Mouse (Mus musculus) cerebellum, adult 8-10 months (tissue): ENCODE data around the gene Nop53.

ENCODE experiments used
- DNase-seq: peaks from one replicate; pipeline ENCODE4 v3.0.0; 2022

Nop53 gene

DNA sequence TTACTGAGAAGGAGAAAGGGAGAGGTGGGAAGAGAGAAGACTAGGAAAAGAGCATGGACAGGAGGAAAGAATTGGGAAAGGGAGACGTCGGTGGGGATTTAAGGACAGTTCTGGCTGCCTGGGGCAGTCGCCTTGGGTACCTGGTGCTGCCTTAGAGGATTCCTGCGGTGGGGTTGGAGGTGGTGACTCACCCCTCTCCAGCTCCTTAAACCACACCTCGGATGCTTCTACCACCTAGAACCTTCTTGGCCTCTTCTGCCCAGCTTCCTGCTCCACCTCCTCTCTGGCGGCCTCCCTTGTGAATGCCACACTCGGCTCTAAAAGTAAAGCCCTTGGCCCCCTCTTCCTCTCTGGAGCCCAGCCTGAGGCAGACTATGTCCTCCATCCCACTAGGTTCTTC, 9.6 kb upstream of the Nop53 start:
- DNase-seq = no peak

DNA sequence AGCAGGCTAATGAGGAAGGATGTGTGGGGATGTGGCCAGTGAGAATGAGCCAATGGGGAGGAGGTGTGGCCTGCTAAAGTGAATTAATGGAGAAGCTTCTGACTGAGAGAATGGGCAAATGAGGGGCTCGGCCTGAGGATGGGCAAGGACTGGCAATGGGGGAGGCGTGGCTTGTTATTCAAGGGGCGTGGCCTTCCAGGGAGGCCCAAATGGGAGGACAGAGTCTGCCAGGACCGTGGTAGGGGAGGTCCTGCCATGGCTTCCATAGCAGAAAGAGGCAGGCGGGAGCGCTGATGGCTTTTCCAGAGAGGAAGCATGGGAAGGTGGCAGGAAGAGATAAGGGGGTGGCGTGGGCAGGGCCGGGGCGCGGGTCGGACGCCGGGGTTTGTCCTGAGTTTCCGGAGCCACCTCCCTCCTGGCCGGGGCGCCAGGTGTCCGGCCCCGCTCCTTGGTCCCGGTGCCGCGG, 9.1 kb upstream of the Nop53 start:
- DNase-seq = no peak

GRCm38 (mm10) chr7:15954436-15954835, 8.6 kb upstream of the Nop53 start:
- DNase-seq = no peak

DNA sequence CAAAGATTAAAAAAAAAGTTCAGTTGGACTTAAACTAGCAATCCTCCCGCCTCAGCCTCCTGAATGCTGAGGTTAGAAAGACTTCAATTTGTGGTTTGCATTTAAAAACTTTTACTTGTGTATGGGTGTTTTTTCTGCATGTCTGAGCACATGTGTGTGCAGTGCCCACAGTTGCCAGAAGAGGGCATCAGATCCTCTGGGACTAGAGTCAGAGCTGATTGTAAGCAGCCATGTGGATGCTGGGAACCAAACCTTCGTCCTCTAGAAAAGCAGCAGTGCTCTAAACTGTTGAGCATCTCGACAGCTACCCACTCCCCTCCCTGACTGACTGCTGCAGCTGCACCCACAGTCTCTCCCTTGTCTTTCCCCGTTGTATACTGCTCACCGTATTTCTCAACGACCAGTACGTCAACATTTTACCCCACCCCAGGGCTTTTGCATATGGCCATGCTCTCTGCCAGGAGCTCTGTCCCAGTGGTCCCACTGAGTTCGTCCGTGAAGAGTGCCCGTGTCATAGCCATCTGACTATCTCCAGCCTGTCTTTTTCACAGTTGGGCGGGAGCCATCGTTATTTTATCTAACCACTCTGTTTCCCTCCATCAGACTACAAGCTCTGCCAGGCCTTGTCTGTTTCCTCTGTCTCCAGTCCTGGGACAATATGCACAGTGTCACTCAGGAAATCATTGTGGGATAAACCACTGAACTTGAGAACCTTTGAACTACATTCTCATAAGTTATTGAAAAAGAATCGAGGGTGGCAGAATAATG, 7.6 kb upstream of the Nop53 start:
- no peak for DNase-seq

DNA sequence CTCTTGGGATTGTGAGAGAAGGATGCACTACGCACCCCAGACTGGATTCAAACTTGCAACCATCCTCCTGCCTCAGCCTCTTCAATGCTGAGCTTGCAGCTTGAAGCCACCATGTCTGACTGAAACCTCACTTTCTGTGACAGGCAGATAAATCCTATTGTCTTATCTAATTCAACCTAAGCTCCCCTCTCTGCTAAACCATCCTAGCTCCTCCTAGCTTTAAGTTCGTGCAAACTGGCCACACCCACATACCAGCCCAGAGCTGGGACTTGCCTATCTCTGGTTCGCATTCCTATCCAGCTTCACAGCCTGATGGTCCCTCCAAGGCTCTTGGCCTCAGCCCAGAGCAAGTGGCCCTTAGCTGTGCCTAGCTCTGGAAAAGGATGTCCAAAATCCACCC, 6.5 kb upstream of the Nop53 start:
- DNase-seq = no peak

DNA sequence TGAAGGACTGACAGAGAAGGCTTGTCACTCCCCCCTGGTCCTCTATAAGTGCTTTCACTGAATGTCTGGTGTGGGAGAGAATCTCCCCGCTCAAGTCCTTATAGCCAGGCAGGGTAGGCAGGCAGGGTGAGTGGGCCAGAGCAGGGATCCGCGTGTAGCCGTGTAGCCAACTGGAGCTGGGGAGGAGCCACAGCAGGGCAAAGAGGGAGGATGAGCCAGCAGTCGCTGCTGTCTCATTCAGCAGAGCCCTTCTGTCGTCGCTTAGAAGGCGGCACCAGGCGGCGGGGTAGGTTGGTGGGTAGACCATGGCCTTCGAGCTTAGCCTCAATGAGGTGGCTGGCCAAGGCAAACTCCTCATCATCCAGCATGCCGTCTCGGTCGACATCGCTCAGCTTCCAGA, 4.1 kb upstream of the Nop53 start:
- no peak for DNase-seq

GRCm38 (mm10) chr7:15949216-15949790, 3.4 kb upstream of the Nop53 start:
- DNase-seq = no peak

GRCm38 (mm10) chr7:15948381-15948941, 2.6 kb upstream of the Nop53 start:
- DNase-seq = peak; percentile 80

- DNase-seq = no peak
Observed at GRCm38 (mm10) chr7:15947653-15948260, 1.9 kb upstream of the Nop53 start.

DNA sequence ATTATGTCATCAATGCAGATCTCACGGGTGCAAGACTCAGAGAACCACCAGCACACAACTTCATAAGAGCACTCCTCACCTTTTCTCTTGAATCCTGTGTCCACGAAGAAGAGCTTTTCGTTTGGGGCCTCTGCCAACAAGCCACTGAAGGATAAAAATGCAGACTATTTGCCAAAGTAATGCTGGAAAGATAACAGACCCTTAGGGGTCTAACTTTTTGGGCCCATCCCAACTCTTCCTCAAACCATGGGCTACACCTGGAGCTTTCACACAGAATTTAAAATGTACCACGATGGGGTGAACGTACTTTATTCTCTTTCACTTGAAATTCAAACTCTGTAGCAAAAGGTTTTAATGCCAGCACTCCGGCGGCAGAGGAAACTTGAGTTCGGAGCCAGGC, 663 bp downstream of the Nop53 start:
- no peak for DNase-seq

- no peak for DNase-seq
Observed at GRCm38 (mm10) chr7:15944311-15944710, 1.6 kb downstream of the Nop53 start.

- no peak for DNase-seq
Observed at GRCm38 (mm10) chr7:15938621-15939020, 7.3 kb downstream of the Nop53 start.

GRCm38 (mm10) chr7:15937491-15937890, 8.4 kb downstream of the Nop53 start:
- DNase-seq = no peak

- DNase-seq = no peak
Observed at GRCm38 (mm10) chr7:15933437-15934359, 12.2 kb downstream of the Nop53 start.

GRCm38 (mm10) chr7:15931635-15932034, 14.2 kb downstream of the Nop53 start:
- no peak for DNase-seq

- no peak for DNase-seq
Observed at GRCm38 (mm10) chr7:15930543-15930942, 15.3 kb downstream of the Nop53 start.

DNA sequence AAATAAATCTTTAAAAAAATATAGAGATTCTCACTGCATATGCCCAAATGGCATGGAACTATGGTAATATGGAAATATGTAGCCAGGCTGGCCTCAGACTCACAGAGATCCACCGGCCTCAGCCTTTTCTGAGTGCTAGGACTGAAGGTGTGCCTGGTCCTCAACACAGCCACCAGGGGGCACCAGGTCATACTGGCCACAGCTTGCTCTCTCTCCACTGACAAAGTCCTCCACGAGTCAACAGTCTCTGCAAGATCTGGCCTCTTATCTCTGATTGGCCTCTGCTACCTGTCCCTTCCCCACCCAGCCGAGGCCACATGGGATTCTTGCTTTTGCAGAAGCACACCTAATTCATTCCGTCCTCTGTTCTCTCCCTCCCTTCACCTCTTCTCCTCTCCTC, 16.0 kb downstream of the Nop53 start:
- DNase-seq = no peak

DNA sequence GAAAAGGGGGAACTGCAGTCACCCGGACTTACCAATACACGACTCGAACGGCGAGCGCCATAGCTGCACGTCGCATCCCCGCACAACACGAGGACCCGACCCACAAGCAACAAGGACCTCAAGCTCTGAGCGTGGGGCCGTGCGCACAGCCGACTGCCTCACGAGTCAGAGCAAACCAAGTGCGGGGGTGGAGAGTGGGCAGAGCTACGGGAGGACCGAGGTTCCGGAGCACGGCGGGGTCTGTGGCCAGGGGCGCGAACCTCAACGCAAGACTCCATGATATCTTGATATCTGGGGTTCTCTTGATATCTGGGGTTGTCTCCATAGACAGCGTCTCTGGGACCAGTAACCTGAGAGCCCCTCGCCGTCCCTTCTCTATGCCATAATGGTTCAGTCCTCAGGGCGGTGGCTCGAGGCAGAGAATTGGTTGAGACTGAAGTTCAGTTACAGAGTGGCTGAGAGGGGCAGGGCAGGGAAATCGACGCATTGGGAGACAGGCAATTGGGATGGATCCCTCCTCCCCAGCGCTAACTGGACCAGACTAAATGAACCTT, 23.6 kb downstream of the Nop53 start, which contains the start of gene Selenow:
Selenow (minus strand) TSS at position 183 of the 554 bp plus-strand sequence.
- DNase-seq = peak; percentile 94

DNA sequence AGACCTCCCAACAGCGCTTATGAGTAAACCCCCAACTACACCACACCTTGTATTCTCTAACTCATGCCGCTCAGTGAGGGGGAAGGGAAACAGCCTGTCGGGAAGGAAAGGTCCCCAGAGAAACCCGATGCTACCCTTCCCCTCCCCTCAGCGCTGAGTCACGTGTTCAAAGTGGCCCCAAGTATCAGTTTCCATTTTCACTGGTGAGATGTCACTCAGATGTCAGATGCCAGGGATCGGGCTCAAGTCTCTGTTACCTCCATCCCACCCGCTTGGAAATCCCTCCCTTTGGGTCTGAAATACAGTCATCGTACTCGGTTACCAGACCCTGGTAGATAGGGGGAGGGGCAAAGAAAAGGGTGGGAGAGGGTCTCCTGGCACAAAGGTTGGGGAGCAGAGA, 24.1 kb downstream of the Nop53 start:
- DNase-seq = peak; percentile 44

- DNase-seq = no peak
Observed at GRCm38 (mm10) chr7:15920645-15921190, 25.2 kb downstream of the Nop53 start.

DNA sequence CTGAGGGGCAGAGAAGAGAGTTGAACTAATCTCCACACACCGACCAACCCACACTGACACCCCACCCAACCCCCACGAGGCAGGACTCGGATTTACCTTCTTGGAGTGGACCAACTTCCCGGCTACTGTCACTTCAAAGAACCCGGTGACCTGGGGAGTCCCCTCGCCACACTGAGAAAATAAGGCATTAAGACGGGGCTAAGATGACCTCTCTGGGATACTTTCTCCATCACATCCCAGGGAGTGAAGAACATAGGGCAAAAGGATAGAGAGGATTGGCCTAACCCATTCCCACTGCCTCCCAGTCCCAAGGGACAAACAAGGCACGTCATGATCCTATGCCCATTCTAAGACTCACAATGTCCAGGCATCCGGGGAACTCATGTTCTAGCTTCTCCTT, 25.9 kb downstream of the Nop53 start:
- no peak for DNase-seq

DNA sequence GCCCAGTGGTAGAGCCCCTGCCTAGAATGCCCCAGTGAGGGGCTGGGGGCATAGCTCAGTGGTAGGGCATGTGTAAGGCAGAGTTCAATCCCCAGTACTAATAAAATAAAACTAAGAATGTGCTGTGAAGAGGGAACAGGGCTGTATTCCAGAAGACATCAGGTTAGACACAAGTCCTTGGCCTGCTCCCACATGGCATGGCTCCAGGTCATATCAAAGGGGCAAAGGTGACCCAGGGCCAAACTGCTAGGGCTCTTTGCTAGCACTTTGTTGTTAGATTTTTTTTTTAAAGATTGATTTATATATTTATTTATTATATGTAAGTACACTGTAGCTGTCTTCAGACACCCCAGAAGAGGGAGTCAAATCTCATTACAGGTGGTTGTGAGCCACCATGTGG, 27.5 kb downstream of the Nop53 start:
- no peak for DNase-seq
